Mouse (Mus musculus) heart, embryonic 12.5 days (tissue): ENCODE measurements around the gene Pigyl. TPM values are rescaled to one million over a fixed set of nuclear protein-coding genes. Genes with fewer than 3 reads are reported as not detected.
A peak's percentile ranks its signal among the peaks of the same experiment; 100 is the strongest.

Experiments used
- ATAC-seq: fragments of 200-750 bp; cut with Nextera tagmentation; 2 replicates; pipeline ENCODE4 v1.8.0; 2017; ENCODE audit warnings: moderate TSS enrichment, moderate library complexity; ENCODE audit not compliant: insufficient number of reproducible peaks, low FRiP score
- H3K27ac ChIP-seq: fragments of 300-500 bp; sonication (generic); 2 replicates; pipeline ENCODE4 v1.5.1; 2016; ENCODE audit warnings: mild to moderate bottlenecking, moderate library complexity; ENCODE audit not compliant: poor library complexity, severe bottlenecking
- H3K27me3 ChIP-seq: fragments of 300-500 bp; sonication (generic); replicated peaks from 2 replicates; pipeline ENCODE4 v1.6.1; 2016; ENCODE audit warnings: mild to moderate bottlenecking, moderate library complexity
- H3K36me3 ChIP-seq: fragments of 300-500 bp; sonication (generic); 2 replicates; pipeline ENCODE4 v1.6.1; 2016; ENCODE audit warnings: mild to moderate bottlenecking, moderate library complexity
- H3K4me1 ChIP-seq: fragments of 300-500 bp; sonication (generic); replicated peaks from 2 replicates; pipeline ENCODE4 v1.6.1; 2016; ENCODE audit warnings: mild to moderate bottlenecking
- H3K4me2 ChIP-seq: fragments of 300-500 bp; sonication (generic); 2 replicates; pipeline ENCODE4 v1.6.1; 2016; ENCODE audit warnings: mild to moderate bottlenecking, moderate library complexity
- H3K4me3 ChIP-seq: fragments of 300-500 bp; sonication (generic); 2 replicates; pipeline ENCODE4 v1.5.1; 2016; ENCODE audit warnings: mild to moderate bottlenecking
- H3K9ac ChIP-seq: fragments of 300-500 bp; sonication (generic); 2 replicates; pipeline ENCODE4 v1.6.1; 2016; ENCODE audit warnings: mild to moderate bottlenecking, moderate library complexity
- H3K9me3 ChIP-seq: fragments of 300-500 bp; sonication (generic); replicated peaks from 2 replicates; pipeline ENCODE4 v1.6.1; 2016; ENCODE audit warnings: mild to moderate bottlenecking, moderate library complexity
- WGBS: fragments of 180-500 bp; shearing (Covaris S2); methylation state at CpG from one replicate; pipeline ENCODE4 v1.1.7; 2016; 5-methylcytosine and 5-hydroxymethylcytosine counted together
- polyA plus RNA-seq: library from polyadenylated mRNA; unstranded; fragments of >200 nt; fragmentation: Nextera tagmentation; extraction: Ambion mirVana; gene quantifications from 2 replicates; pipeline ENCODE4 v1.2.1, GENCODE M21; 2016

Gene Pigyl
- polyA plus RNA-seq, 1 experiment from 2014 or later: 45.2 TPM

DNA sequence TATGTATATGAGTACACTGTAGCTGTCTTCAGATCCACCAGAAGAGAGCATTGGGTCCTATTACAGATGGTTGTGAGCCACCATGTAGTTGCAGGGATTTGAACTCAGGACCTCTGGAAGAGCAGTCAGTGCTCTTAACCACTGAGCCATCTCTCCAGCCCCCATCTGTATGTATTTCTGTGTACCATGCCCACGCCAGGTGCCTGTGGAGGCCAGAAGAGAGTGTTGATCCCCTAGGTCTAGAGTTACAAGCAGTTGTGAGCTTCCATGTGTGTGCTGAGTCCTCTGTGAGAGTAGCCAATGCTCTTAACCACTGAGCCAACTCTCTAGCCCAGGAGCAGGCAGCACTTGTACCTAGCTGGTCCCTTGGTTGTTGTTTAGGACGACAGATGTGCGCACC is 32.5 kb upstream of the Pigyl start:
- no peaks in the 10 kb centered on the region for H3K4me1 ChIP-seq
- no peak overlapping the region for H3K27ac ChIP-seq
- 76% methylated on average over 3 of the region's 3 CpGs for WGBS
- H3K9me3 ChIP-seq: no peaks in the 10 kb centered on the region
- H3K4me3 ChIP-seq: no peak overlapping the region
- H3K27me3 ChIP-seq: no peaks in the 10 kb centered on the region; the same call in 1 of the 2 replicates
- no peak overlapping the region for H3K9ac ChIP-seq
- no peak for ATAC-seq
- no peak overlapping the region for H3K4me2 ChIP-seq
- H3K36me3 ChIP-seq: no peaks in the 10 kb centered on the region

DNA sequence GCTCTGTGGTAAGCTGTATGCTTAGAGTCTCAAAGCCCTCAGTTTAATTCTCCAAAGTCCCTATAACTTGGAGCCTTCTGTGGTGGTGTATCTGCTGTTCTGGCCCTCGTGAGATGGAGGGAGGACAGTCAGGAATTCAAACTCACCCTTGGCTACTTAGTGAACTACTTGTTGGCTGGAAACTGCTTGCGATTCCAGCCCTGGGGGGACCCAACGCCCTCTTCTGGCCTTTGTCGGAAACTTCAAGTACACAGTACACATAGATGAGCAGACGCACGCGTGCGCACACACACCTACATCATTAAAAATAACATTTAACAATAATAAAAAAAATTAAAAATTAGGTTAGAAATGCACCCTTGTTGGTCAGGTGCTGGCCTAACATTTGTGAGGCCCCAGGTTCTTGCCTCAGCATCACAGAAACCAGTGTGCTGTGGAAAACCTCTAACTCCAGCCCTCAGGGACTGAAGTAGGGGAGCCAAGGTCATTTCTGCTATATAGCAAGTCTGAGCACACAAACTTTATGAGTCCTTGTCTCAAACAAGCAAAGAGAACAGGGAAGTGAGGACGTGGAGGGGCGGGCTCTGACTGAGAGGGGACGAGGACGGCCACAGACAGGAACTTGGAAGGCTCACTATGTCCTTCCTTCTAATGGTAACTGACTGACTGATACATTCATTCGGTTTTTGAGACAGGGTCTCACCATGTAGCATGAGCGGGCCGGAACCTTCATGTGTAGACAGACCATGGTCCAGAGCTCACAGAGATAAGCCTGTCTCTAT is 31.2 kb upstream of the Pigyl start:
- Histone ChIP-seq H3K9me3 (no peaks in the 10 kb centered on the region), H3K9ac (no peak overlapping the region), H3K4me2 (no peak overlapping the region), H3K27ac (no peak overlapping the region), H3K27me3 (peaks cover 4% of the 10 kb centered on the region; the same call in 1 of the 2 replicates), H3K4me1 (no peaks in the 10 kb centered on the region), H3K36me3 (no peaks in the 10 kb centered on the region), H3K4me3 (no peak overlapping the region)
- 83% methylated on average over 15 of the region's 15 CpGs for WGBS
- no peak for ATAC-seq

DNA sequence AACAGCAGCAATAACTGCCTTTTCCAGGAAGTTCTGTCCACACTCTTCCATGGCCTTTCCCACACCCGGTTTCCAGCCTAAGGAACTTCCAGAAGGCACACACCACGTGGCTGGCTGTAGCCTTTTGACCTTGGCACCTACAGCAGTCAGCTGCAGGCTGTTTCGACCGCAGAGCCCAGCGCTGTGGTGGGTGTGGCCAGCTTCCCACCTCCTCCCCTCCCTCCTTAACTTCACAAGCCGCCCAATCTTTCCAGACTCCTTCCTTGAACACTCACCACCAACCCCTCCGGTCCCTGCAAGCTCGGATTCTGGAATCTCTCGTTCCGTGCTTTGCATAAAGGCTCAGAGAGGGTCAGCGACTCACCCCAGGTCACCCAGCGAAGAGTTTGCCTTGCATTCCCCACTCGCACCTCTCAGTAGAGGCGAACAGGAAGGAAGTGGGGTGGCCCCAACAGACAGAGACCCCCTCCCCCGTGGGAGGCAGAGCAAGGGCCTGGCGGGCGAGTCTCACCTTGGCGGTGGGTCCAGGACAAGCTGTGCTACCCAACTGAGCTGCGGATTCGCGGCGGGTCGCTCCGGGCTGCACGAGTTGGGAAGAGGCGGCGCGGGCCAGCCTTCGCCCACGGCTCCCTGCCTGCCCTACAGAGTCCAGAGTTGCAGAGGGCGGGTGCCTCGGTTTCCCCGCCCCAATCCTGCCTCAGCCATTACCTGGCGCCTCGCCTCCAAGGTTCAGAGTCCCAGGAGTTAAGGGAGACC is 25.2 kb upstream of the Pigyl start:
- peak overlapping the region; percentile 7; the same call in 1 of the 2 replicates for H3K27ac ChIP-seq
- H3K4me2 ChIP-seq: peak overlapping the region; percentile 86
- no peaks in the 10 kb centered on the region for H3K36me3 ChIP-seq
- H3K4me3 ChIP-seq: peak overlapping the region; percentile 48
- H3K9me3 ChIP-seq: no peaks in the 10 kb centered on the region
- H3K27me3 ChIP-seq: peaks cover 11% of the 10 kb centered on the region
- peaks cover 12% of the 10 kb centered on the region for H3K4me1 ChIP-seq
- ATAC-seq: peak; percentile 76
- H3K9ac ChIP-seq: peak overlapping the region; percentile 71
- under 1% methylated on average over 35 of the region's 35 CpGs for WGBS

DNA sequence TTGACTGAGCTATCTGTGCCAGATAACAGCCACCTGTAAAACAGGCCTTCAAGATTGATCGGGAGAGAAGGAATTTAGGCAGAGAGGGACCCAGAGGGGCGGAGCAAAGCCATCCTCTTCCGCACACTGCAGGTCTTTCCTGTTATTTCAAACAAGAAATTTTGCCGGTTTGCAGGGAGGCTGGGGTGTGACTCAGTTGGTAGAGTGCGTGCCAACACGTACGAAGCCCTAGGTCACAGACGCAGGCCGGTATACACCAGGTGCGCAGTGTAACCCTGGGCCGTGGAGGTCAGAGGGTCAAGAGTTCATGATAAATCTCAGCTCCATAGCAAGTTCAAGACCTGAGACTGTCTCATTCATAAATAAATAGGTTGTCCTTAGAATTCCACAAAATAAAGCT is 24.4 kb upstream of the Pigyl start:
- H3K4me3 ChIP-seq: peak overlapping the region; percentile 48
- H3K4me2 ChIP-seq: peak overlapping the region; percentile 86
- peak overlapping the region; percentile 71; the same call in 1 of the 2 replicates for H3K9ac ChIP-seq
- no peaks in the 10 kb centered on the region for H3K9me3 ChIP-seq
- WGBS: 36% methylated on average over 11 of the region's 11 CpGs
- H3K27ac ChIP-seq: 0 out of 2 replicates have a peak overlapping the region, but pooled peaks have one; percentile 7
- peaks cover 11% of the 10 kb centered on the region for H3K27me3 ChIP-seq
- H3K4me1 ChIP-seq: peaks cover 18% of the 10 kb centered on the region
- H3K36me3 ChIP-seq: no peaks in the 10 kb centered on the region
- no peak for ATAC-seq

DNA sequence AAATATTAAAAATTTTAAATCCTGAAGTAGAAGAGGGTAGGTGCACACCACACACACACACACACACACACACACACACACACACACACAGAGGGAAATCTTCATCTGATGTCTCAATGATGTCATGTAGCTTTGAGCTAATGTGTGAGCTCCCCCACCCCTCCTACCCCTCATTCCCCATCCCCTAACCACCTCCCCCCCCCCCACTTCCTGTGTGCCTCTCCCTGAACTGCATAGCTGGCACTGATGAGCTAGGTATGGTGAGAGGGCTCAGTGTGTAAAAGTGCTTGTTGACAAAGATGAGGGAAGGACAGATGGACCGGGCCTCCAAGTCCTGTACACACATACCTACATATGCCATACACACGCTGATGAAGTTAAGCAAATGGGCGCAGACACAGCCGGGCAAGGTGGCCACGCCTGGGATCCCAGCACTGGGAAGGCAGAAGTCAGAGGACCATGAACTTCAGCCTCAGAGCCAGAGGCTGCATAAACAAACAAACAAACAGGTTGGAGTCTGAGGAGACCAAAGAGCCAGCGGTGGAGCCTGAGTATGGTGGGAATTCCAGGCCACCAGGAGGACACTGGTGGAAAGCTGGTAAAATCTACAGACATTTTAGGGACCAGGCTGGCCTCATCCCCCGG is 22.3 kb upstream of the Pigyl start:
- H3K9me3 ChIP-seq: no peaks in the 10 kb centered on the region
- H3K27ac ChIP-seq: peak overlapping the region; percentile 47
- 77% methylated on average over 7 of the region's 7 CpGs for WGBS
- peaks cover 11% of the 10 kb centered on the region; the same call in 1 of the 2 replicates for H3K27me3 ChIP-seq
- peaks cover 19% of the 10 kb centered on the region for H3K4me1 ChIP-seq
- H3K36me3 ChIP-seq: no peaks in the 10 kb centered on the region
- H3K4me3 ChIP-seq: peak overlapping the region; percentile 32
- ATAC-seq: no peak
- 0 out of 2 replicates have a peak overlapping the region, but pooled peaks have one; percentile 39 for H3K4me2 ChIP-seq
- 0 out of 2 replicates have a peak overlapping the region, but pooled peaks have one; percentile 53 for H3K9ac ChIP-seq

DNA sequence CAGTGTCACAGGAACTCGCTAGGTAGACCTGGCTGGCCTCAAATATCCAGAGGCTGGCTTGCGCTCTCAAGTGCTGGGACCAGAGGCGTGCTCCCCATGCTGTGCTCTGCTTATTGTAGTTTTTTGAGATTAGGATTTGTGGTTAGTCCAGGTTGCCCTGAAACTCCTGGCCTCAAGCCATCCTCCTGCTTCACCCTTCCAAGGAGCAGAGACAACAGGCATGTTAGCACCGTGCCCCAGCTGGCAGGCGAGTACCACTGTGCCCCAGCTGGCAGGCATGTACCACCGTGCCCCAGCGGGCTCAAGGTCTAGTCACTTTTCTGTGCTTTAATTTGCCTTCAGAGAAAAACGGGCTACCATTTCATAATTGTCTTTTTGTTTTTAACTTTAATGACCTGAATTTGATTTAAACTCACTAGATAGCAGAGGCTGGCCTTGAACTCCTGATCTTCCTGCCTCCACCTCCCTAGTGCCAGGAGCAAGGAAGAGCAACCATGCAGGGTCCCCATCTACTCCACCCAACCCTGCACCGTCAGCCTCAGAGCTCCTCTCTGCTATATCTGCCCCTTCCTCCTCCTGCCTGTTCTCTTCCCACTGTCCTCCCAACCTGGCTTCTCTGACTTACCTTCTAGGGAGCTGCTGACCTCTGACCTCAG is 21.5 kb upstream of the Pigyl start:
- peak overlapping the region; percentile 32 for H3K4me3 ChIP-seq
- 72% methylated on average over 9 of the region's 9 CpGs for WGBS
- H3K4me2 ChIP-seq: no peak overlapping the region
- H3K27ac ChIP-seq: peak overlapping the region; percentile 47
- peaks cover 19% of the 10 kb centered on the region for H3K4me1 ChIP-seq
- peaks cover 7% of the 10 kb centered on the region; the same call in 1 of the 2 replicates for H3K27me3 ChIP-seq
- no peak for ATAC-seq
- H3K9me3 ChIP-seq: no peaks in the 10 kb centered on the region
- H3K9ac ChIP-seq: peak overlapping the region; percentile 53; the same call in 1 of the 2 replicates
- H3K36me3 ChIP-seq: no peaks in the 10 kb centered on the region

DNA sequence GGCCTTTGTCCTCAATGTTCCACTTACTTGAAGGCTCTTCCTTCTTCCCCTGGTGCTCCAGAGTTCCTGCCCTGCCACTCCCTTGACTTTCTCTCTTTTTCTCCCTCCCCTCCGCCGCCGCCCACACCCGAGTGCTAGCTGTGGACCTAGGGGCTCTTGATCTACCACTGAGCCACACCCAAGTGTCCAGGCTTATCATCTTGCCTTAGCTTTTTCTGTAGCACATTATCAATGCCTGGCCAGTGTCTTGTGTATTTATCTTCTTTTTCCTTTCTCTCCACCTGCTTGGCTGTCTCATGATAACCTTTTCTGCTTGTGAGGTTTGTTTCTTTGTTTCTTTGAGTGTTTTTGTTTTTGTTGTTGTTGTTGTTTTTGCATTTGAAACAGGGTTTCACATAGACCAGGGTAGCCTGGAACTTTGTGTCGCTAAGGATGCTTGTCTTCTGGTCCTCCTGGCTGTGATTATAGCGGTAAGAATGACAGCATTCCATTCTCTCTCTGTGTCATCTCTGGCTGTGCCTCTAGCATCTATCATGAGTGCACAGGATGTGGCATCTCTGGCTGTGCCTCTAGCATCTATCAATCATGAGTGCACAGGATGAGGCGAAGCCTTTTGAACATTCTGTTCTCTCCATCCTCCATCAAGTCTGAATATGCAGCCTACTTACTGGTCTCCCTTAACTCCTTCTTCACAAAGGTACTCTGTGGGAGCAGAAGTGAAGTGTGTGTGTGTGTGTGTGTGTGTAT is 20.8 kb upstream of the Pigyl start, which contains the start of gene Acp5:
Gene Acp5, minus strand, starts transcription at position 68 of the 747 bp plus-strand sequence.
- 55% methylated on average over 7 of the region's 7 CpGs for WGBS
- Histone ChIP-seq H3K9ac (peak within 1 kb of the TSS; percentile 53; the same call in 1 of the 2 replicates), H3K27ac (peak within 1 kb of the TSS; percentile 55), H3K4me2 (peak within 1 kb of the TSS; percentile 44), H3K4me1 (peaks cover 19% of the 10 kb centered on the region), H3K36me3 (no peaks in the 10 kb centered on the region), H3K9me3 (no peaks in the 10 kb centered on the region), H3K27me3 (peaks cover 7% of the 10 kb centered on the region; the same call in 1 of the 2 replicates), H3K4me3 (peak within 1 kb of the TSS; percentile 32)
- ATAC-seq: peak; percentile 74

DNA sequence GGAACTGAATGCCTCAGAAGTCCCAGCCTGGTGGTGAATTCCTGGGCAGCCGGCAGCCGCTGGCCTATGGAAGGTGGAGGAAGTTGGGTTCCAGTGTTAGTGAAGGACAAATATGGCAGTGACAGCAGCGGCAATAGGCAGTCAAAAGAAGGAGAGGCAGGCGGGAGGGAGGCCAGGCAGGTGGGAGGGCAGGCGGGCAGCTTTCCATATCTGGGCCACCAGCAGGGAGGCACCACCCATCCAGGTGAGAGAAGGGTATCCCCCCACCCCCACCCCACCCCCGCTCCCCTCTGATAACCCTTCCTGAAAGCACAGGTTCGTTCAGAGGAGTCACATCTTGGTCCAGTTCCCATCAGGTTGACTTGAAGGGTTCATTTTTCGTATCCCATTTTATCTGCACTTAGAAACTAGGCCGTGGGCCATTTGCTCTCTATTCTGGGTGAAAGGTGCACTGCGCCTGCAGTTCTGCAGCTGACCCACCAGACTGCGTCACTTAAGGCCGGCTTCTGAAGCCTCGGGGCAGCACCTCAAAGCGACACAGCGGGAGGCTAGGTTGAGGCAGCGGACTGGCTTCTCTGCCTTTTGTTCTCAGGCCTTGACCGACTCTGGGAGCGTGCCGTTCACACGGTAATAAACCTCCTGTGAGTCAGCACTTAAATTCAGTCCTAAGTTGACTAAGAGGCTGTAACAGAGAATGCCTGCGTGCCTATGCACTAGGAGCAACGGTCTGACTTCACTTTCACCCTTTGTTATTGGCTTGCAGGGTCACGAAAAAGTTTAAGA is 19.7 kb upstream of the Pigyl start:
- peak overlapping the region; percentile 49 for H3K9ac ChIP-seq
- H3K4me2 ChIP-seq: peak overlapping the region; percentile 44
- H3K27me3 ChIP-seq: peaks cover 4% of the 10 kb centered on the region; the same call in 1 of the 2 replicates
- 15% methylated on average over 22 of the region's 23 CpGs for WGBS
- no peaks in the 10 kb centered on the region for H3K36me3 ChIP-seq
- peaks cover 9% of the 10 kb centered on the region for H3K4me1 ChIP-seq
- H3K4me3 ChIP-seq: peak overlapping the region; percentile 11; the same call in 1 of the 2 replicates
- peak overlapping the region; percentile 55 for H3K27ac ChIP-seq
- no peaks in the 10 kb centered on the region for H3K9me3 ChIP-seq
- ATAC-seq: peak; percentile 59; the same call in 1 of the 2 replicates

DNA sequence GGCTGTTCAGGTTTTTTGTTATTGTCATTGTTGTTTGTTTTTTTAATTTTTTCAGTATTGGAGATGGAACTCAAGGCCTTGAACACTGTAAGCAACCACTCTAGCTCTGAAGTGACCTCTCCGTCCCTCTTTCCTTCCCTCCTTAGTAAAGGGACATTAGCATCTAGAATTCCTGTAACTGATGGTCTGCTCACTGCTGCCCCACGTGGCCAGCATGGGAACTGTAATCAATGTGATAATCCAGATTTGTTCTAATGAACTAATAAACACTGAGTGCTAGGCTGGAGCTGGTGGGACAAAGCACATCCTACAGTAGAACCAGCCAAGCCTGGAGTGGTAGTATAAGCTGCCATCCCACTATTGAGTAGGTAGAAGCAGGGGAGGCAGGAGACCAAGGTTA is 18.2 kb upstream of the Pigyl start:
- Histone ChIP-seq H3K27ac (no peak overlapping the region), H3K4me3 (no peak overlapping the region), H3K9me3 (no peaks in the 10 kb centered on the region), H3K36me3 (no peaks in the 10 kb centered on the region), H3K27me3 (peaks cover under 1% of the 10 kb centered on the region; the same call in 1 of the 2 replicates), H3K4me1 (peaks cover 8% of the 10 kb centered on the region; the same call in 1 of the 2 replicates), H3K4me2 (no peak overlapping the region), H3K9ac (no peak overlapping the region)
- WGBS: 30% methylated on average over 2 of the region's 2 CpGs
- no peak for ATAC-seq
